ENCODE assay signal across 23 mouse cellular contexts in the genomic region with DNA sequence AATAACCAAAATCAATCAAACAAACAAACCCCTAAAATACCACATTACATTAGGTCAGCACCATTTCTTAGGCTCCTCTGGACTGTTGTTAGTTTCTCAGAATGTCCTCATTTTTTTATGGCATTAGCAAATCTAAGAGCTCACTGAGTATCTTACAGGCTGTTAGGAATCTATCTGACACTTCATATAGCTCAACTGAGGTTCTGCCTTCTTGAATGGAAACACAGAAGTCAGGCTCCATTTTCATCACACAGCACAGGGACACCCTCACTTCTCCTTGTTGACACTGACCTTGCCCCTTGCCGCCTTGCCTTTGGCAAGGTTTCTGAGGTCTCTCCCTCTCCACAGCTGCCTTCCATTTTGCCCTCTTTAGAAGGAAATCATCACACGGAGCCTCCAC. TPM values are rescaled to one million over a fixed set of nuclear protein-coding genes. Genes with fewer than 3 reads are reported as not detected.
"Had no signal": no experiment of that assay in that cellular context is flagged by ENCODE, and none has a peak within 500 bp of the region (broad histone marks: within the 10 kb centered on the region; RNA-seq: fewer than 3 reads in every experiment).

No protein-coding gene starts in this region.

- H3K9ac ChIP-seq: liver, embryonic 13.5 days; liver, embryonic 15.5 days; liver, postnatal 0 days; lung, embryonic 14.5 days; midbrain, embryonic 13.5 days; midbrain, embryonic 15.5 days; neural tube, embryonic 12.5 days; stomach, embryonic 15.5 days had no signal

- H3K9me3 ChIP-seq: liver, embryonic 13.5 days; liver, embryonic 15.5 days; midbrain, embryonic 13.5 days; midbrain, embryonic 15.5 days; neural tube, embryonic 12.5 days; stomach, embryonic 15.5 days had no signal

- H3K27ac ChIP-seq: liver, embryonic 13.5 days; liver, embryonic 15.5 days; macrophage; midbrain, embryonic 13.5 days; midbrain, embryonic 15.5 days; neural tube, embryonic 12.5 days; stomach, embryonic 15.5 days; stomach, postnatal 0 days had no signal

- H3K4me2 ChIP-seq: liver, embryonic 13.5 days; liver, embryonic 15.5 days; lung, embryonic 14.5 days; midbrain, embryonic 11.5 days; midbrain, embryonic 13.5 days; midbrain, embryonic 15.5 days; neural tube, embryonic 12.5 days; stomach, embryonic 15.5 days had no signal

- H3K4me1 ChIP-seq: megakaryocyte, embryonic 14.5 days; midbrain, embryonic 13.5 days; midbrain, embryonic 15.5 days; neural tube, embryonic 12.5 days; stomach, embryonic 15.5 days had no signal

- H3K4me3 ChIP-seq: liver, embryonic 13.5 days; liver, embryonic 15.5 days; megakaryocyte, embryonic 14.5 days; midbrain, embryonic 13.5 days; midbrain, embryonic 15.5 days; neural tube, embryonic 12.5 days; stomach, embryonic 15.5 days had no signal

- H3K36me3 ChIP-seq: liver, embryonic 13.5 days; liver, embryonic 15.5 days; midbrain, embryonic 13.5 days; midbrain, embryonic 15.5 days; neural tube, embryonic 12.5 days; stomach, embryonic 15.5 days had no signal

- H3K27me3 ChIP-seq: liver, embryonic 13.5 days; liver, embryonic 15.5 days; midbrain, embryonic 13.5 days; midbrain, embryonic 15.5 days; neural tube, embryonic 12.5 days; stomach, embryonic 15.5 days had no signal

- DNase-seq: liver, embryonic 13.5 days; liver, postnatal 0 days; lung, embryonic 14.5 days; lung, postnatal 36 days; right cerebral cortex, postnatal 14 days; thymus, adult 2 months; thymus, postnatal 25 days; thymus, postnatal 4 days had no signal

- ATAC-seq: liver, postnatal 0 days; midbrain, embryonic 13.5 days; midbrain, embryonic 15.5 days had no signal

RNA-seq across cellular contexts. Expression of a gene that starts 10.0 kb away (rescaled TPM):
- total RNA-seq: megakaryocyte progenitor cell, adult 5-6 weeks; monocyte, adult 5-6 weeks; neutrophil, adult 5-6 weeks had no signal
- polyA plus RNA-seq: liver, embryonic 13.5 days; liver, embryonic 15.5 days; lung, embryonic 14.5 days; macrophage; midbrain, embryonic 11.5 days; midbrain, postnatal 0 days; neural tube, embryonic 12.5 days; spleen, adult 2 months; urinary bladder, adult 2 months had no signal
